Mouse (Mus musculus) megakaryocyte, embryonic 14.5 days (primary cell): ENCODE measurements around the gene Tnxb.

ENCODE experiments used
- FLI1 ChIP-seq: IDR thresholded peaks from 2 replicates; pipeline ENCODE4 v1.6.1; 2012; ENCODE audit warnings: low read length, inconsistent platforms, mixed read lengths
- GATA1 ChIP-seq: IDR thresholded peaks from 3 replicates; pipeline ENCODE4 v1.6.1; 2012; ENCODE audit warnings: mixed read lengths, low read length, inconsistent platforms, borderline replicate concordance

DNA sequence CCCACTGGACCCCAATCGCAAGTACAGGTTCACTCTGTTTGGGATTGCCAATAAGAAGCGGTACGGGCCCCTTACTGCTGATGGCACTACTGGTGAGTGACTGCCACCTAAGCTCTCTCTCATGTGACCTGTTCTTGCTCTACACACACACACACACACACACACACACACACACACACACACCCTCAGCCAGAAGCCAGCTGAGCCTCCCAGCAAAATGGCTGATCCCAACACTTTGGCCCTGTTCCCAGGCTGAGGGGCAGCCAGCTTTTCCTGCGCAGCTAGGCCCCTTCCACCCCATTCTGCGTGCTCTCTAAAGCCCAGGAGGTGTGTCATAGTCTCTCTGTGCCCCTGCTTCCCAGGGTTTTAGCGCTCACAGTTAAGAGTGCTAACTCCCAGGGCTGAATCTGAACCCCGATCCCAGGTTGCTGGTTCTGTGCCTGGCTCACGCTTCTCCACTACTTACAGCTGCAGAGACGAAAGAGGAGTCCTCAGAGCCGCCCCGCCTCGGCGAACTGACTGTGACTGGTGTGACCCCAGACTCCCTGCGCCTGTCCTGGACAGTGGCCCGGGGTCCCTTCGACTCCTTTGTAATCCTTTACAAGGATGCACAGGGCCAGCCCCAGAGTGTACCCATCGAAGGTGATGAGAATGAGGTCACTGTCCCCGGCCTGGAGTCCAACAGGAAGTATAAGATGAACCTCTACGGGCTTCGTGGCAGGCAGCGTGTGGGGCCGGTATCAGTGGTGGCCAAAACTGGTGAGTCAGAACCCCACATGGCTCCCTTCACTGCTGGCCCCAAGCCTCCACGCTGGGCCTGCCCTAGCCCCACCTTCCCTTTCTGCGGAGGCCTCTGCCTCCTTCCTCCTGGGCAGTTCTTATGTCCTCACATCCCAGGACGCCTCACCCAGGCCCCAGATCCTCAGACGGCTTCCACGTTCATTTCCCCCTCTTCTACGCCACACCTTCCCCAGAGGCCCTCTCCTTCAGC lies 15.1 kb downstream of the Tnxb start:
- TF ChIP-seq GATA1, result no peak
- no peak for TF ChIP-seq FLI1
